Mouse (Mus musculus) layer of hippocampus, adult 9-10 months (tissue): ENCODE results near the gene Metap1d.

Experiments
- DNase-seq: peaks from one replicate; pipeline ENCODE4 v3.0.0; 2022; ENCODE audit warnings: low spot score

Gene Metap1d

GRCm38 (mm10) chr2:71453161-71453916 lies at the start of gene Metap1d:
Gene Metap1d, plus strand, starts transcription at chr2:71453276.
- DNase-seq, result peak; percentile 76

DNA sequence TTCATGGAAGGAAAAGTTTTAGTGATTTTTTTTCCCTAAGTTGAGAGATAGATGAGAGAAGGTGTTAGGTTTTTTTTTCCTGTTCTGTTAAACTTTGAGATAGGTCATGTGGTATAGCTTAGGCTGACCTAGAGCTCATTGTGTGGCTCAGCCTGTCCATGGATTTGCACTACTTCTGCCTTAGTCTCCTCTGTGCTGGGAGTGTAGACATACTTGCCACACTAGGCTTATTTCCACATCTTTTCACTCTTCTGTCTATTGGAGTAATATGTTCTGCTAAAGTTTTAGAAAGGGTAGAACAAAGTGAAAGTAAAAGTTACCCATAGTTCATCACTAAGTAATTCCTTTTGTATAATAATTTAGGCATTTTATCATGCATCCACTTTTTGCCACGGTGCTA lies 47.5 kb upstream of the Metap1d start:
- DNase-seq, result no peak

- no peak for DNase-seq
These were observed 34.3 kb upstream of the Metap1d start for GRCm38 (mm10) chr2:71418760-71419280.

- DNase-seq, result no peak
These were observed 33.7 kb upstream of the Metap1d start for GRCm38 (mm10) chr2:71419408-71419807.

- DNase-seq, result no peak
These were observed 32.1 kb upstream of the Metap1d start for GRCm38 (mm10) chr2:71420895-71421425.

- DNase-seq, result no peak
These were observed 28.5 kb upstream of the Metap1d start for GRCm38 (mm10) chr2:71424545-71424944.

DNA sequence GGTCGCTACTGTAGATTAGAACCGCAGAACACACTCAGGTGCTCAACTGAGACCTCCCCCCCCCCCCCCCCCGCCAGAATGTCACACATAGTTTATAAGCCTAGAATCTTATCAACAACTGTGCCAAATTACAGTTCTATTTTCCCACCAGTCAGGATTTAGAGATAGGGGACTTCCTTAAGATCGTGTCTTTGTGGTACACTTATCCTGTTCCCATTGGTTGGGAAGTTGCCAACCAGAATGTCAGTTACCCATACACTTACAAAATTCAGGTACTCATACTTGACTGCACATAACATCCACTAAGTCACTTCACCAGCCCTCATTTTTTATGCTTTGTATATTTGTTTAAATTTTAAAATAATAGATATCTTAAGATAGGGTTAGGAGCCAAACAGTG lies 17.6 kb upstream of the Metap1d start:
- no peak for DNase-seq

GRCm38 (mm10) chr2:71443376-71443775 lies 9.7 kb upstream of the Metap1d start:
- no peak for DNase-seq

DNA sequence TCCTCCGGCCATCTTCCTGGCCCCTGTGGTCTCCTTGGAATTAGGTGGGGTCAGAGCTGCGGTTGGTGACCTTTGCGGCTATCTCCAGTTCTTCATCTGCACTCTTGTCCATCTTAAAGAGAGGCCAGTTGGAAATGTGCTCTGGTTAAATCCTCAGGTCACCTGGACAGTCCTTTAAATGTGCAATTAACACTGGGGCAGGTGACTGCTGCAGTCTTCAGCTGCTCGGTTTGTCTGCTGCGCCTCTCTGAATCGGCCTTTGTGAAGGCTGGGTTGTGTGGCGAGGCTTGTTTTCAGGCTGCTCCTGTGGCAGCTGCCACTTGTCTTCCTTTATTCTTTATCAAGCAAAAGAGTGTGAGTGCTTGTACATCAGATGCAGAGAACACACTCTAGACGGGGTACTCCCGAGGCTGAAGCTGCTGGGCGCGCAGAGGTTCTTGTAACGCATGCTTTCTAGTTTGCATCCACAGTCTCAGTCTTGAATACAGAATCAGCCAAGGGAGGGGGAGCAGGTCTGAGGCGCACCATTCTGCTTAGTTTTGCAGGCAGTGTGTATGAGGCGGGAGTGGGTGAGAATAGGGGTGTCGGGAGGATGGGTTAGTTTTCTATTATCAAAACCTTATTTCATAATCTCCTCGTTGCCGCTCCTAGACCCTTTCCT lies 7.4 kb upstream of the Metap1d start:
- DNase-seq, result no peak

DNA sequence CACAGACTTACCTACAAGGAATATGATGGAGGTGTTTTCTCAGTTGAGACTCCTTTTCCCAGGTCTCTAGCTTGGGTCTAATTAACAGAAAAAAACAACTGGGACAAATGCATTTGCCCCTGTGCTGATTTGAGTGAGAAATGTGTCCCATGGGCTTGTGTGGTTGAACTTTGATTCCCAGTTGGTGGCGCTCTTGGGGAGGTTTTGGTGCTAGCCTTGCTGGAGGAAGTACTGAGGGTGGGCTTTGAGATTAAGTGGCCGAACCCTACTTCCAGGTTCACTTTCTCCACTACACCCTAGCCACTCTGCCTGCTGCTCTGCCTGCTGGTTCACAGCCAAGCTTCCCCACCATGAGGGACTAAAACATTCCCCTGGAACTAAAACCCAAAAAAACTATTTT lies 3.5 kb upstream of the Metap1d start:
- DNase-seq, result no peak

DNA sequence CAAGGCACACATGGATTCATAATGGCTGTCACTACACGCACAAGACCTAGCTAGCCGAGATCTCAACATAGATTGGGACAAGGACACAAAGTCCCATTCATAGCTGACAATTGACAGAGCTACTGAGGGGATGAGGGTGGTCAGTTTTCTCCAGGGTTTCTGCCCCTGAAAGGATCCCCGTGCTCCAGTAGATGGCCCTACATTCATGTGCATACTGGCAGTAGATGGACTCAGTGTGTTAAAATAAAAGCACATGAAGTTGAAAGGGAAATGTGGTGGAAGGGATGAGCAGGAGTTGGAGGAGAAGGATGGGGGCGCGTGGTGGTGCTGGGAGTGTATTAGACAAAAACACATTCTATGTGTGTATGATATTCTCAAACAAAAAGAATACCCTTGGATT lies 1.3 kb upstream of the Metap1d start:
- DNase-seq, result no peak

DNA sequence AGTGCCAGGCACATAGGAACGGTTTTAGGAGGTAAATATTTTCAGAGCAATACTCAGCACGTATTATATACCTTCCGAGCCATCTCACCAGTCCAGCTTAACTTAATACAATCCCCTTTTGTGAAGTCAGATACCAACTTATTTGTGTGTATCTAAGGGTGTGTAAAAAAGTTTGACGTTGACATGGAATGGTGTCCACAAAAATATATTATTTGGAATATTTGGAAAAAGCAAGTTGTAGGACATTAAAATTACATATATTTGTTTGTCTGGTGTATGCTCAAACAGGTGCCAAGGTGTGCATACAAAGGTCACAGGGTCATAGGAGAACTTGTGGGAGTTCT lies 813 bp downstream of the Metap1d start:
- DNase-seq, result no peak

GRCm38 (mm10) chr2:71458624-71459023 lies 5.5 kb downstream of the Metap1d start:
- no peak for DNase-seq

DNA sequence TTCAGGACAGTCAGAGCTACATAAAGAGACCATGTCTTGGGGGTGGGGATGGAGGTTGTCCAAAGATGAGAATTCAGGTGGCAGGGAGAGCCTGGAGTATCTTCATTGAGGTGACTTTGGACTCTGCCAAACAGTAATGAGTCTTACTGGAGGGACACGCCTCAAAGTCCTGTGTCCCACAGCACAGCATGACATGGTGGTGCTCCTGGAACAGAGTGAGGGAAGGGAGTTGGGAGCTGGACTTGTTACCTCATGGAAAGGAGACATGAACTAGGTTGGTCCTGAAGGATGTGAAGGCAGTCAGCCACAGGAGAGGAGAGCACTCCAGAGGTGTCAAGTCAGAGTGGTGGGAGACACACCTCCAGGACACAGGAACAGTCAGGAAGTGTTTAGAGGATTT lies 6.6 kb downstream of the Metap1d start:
- DNase-seq, result no peak

DNA sequence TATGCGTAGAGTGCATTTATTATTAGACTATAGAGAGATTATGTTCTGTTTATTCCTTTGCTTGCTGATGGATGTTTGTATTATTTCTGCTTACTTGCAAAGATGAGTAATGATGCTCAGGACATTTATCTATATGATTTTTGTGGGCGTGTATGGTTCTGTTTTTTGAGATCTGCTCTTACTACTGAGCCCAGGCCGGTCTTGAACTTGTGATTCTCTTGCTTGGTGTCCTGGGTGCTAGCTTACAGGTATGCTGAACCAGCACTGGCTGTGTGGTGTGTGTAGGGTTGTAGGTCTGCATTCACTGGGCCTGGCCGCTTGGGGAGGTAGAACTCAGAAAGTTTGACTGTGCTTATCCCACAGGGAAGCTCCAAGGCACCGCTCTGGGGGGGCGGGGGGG lies 8.1 kb downstream of the Metap1d start:
- DNase-seq, result no peak

GRCm38 (mm10) chr2:71461589-71461988 lies 8.5 kb downstream of the Metap1d start:
- DNase-seq, result no peak

DNA sequence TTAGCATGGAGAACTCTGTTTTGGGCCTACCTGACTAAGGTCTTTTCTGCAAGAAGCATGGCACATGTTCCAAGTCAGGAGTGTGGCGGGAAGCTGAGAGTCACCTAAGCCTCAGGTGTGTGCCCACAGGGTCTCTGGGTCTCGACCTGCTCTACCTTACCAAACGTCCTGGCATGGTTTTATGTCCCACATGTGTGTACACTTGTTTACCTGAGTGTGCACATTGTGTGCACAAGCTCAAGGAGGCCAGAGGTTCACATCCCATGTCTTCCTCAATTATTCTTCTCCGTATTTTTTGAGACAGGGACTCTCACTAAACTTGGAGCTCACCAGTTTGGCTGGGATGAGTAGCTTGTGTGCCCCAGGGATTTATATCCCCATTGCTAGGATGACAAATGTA lies 9.0 kb downstream of the Metap1d start:
- DNase-seq, result no peak

- no peak for DNase-seq
These were observed 9.5 kb downstream of the Metap1d start for GRCm38 (mm10) chr2:71462553-71462952.

DNA sequence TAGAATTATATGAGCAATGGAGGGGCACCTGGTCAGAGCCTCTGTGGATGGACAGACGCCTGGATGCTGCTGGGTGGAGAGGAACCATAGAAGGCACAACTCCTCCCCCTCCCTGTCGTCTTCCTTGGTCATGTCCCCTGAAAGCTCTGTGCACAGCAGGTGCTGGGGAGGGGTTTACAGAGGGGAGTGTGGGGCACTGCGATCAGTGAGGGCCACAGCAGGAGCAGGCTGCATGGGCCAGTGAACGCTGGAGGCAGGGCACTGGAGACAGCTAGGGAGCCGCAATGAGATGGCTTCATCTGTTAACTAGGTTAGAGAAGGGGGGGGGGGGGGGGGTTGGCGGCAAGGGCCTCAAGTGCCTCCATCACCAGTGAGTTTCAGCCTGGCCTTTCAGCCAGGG lies 13.0 kb downstream of the Metap1d start:
- no peak for DNase-seq

GRCm38 (mm10) chr2:71466861-71467450 lies 13.9 kb downstream of the Metap1d start:
- no peak for DNase-seq

DNA sequence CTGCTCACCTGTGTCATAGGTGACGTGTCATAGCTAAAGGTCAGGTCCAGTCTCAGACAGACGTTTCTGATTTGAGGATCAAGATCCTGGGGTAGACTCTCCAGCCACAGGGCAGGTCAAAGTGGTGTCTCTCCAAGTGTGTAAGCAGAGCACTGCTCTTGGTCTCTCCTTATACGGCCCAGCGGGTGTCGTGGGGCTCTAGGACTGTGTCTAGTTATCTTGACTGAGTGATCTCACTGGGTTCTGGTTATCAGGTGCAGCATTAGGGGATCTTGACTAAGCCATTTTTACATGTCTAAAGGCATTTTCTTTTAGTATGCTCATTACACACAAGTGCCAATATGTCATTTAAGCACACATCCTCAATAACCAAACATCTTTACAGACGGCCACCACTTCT lies 18.0 kb downstream of the Metap1d start:
- no peak for DNase-seq

DNA sequence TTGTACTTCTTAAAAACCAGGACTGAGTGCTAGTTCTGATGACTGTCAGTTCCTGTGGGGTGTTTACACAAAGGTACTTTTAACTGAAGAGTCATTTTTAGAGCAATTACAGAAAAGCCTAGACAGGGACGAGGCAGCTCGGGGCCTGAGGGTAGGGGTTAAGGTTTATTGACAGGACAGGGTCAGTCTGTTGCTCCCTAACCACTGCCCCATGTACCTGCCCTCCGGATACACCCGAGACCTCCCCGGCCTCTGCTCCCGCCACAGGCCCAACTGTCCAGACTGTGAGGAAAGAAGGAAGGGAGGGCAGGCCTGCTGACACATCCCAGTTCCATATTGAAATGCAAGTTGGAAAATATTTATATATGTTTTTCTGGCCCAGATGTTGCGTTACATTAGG lies 20.8 kb downstream of the Metap1d start:
- DNase-seq, result no peak

- DNase-seq, result no peak
These were observed 21.3 kb downstream of the Metap1d start for GRCm38 (mm10) chr2:71474345-71474744.
